Mouse (Mus musculus): Measurements from ENCODE around the gene Samt2.
"Not testable (repeated sequence)": the region's sequence is repeated elsewhere in the genome, so short reads cannot be mapped to it uniquely, and the experiment has no call there.

The Samt2 gene

DNA sequence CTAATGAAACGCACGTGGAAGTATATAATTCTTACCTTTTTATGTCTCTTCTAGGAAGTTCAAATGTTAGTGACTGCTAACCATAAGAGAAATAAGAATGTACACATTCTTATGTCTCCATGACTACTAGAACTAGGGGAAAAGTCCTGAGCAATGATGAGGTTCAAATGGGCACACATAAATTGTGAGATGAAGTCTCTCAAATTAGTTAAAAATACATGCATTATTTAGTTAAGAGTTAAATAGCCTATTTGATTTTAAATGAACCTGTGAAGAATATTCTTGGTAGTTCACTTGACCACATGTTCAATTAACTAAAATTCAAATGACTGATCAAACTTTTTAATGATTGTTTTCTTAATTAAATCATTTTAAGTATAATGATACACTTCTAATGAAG is at the start of gene Samt2:
TSS of gene Samt2 (minus strand) at position 101 of the 400 bp plus-strand sequence.
- DNase-seq (ENCODE audit: low spot score in 2 of 2) = not testable (repeated sequence)
